Mouse (Mus musculus) small intestine, adult 2 months (tissue): ENCODE data around the gene Pld4.

Source experiments
- CTCF ChIP-seq: fragments of 200-500 bp; IDR thresholded peaks from 2 replicates; pipeline ENCODE4 v1.5.1; 2012; ENCODE audit warnings: low read depth, mild to moderate bottlenecking, control low read depth, inconsistent platforms, low read length, moderate library complexity, mixed read lengths; ENCODE audit not compliant: insufficient replicate concordance, insufficient read length; ENCODE audit errors: extremely low read depth
- POLR2A ChIP-seq: fragments of 200-500 bp; IDR thresholded peaks from 2 replicates; pipeline ENCODE4 v1.6.1; 2012; ENCODE audit warnings: low read depth, mild to moderate bottlenecking, control low read depth, inconsistent platforms, low read length, moderate library complexity

DNA sequence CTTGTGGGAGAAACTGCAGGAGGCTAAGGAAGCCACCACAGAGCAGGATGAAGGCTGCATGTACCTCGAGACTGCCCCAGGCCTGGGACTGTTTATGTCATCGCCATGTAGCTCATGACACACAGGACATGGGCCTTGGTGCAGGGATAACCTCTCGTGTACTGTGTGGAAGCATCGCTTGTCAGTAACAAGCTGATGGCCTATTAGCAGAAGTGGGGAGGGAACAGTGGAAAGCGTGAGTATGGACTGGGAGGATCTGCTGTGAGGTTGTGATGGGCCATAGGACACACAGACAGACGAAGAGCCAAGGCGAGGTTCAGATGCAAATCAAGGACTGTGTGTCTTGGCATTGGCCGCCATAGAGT is 12.9 kb upstream of the Pld4 start:
- no peak for TF ChIP-seq CTCF
- TF ChIP-seq POLR2A = no peak
